In the genomic region with DNA sequence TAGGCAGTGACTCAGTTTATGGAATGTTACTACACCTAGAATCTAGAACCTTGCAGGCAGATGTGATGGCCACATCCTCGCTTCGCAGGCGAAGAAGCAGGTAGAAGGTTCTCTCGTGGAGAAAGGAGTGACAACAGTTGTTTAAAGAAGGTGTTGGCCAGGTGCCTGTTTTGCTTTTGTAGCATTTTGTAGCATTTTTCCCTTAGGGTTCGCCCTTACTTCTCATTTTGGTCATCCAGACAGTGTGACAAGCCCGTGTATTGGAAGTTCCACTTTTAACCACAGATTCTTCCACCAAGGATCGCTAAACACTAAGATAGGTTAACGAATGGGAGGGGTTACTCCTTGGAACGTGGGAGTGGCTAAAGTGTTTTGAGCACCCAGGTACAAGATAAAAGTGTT, we compare ENCODE assay signal across 7 mouse cellular contexts. TPM values are rescaled to one million over a fixed set of nuclear protein-coding genes. Genes with fewer than 3 reads are reported as not detected.
DNase-seq lines count a peak whose midpoint lies in the region; ATAC-seq and TF ChIP-seq lines count a peak whose summit lies in the region.

No protein-coding gene starts in this region.

- TF ChIP-seq CTCF in olfactory bulb, adult 2 months (IDR thresholded peaks at IDR 0.05; ENCODE audit: insufficient read depth, low read depth, low read length), result no peak

- intact Hi-C loops in left cerebral cortex, postnatal 25 days (cut with DNase I), result loop anchor here (2.0 kb wide), 1 partner anchor 16 kb away; no protein-coding TSS in a partner anchor

- WGBS in embryonic facial prominence, embryonic 12.5 days, result 29% methylated on average over 9 of the region's 9 CpGs
- WGBS in limb, embryonic 11.5 days, result 31% methylated on average over 9 of the region's 9 CpGs
- 14% methylated on average over 9 of the region's 9 CpGs for WGBS in olfactory bulb, adult 2 months

- no peaks in the 10 kb centered on the region for H3K27me3 ChIP-seq in megakaryocyte, embryonic 14.5 days (replicated peaks)
- H3K27me3 ChIP-seq in embryonic facial prominence, embryonic 12.5 days, result no peaks in the 10 kb centered on the region
- H3K27me3 ChIP-seq in limb, embryonic 11.5 days (ENCODE audit: control insufficient read depth, insufficient read depth, low read length), result no peaks in the 10 kb centered on the region

- H3K9me3 ChIP-seq in megakaryocyte, embryonic 14.5 days, result no peaks in the 10 kb centered on the region
- no peaks in the 10 kb centered on the region for H3K9me3 ChIP-seq in embryonic facial prominence, embryonic 12.5 days
- H3K9me3 ChIP-seq in limb, embryonic 11.5 days (ENCODE audit: control insufficient read depth, low read length), result no peaks in the 10 kb centered on the region

- H3K4me3 ChIP-seq in megakaryocyte, embryonic 14.5 days (replicated peaks), result peak overlapping the region; percentile 99
- H3K4me3 ChIP-seq in embryonic facial prominence, embryonic 12.5 days, result peak overlapping the region; percentile 88
- peak overlapping the region; percentile 93 for H3K4me3 ChIP-seq in limb, embryonic 11.5 days (ENCODE audit: low read depth, low read length)
- peak overlapping the region; percentile 40 for H3K4me3 ChIP-seq in olfactory bulb, adult 2 months (ENCODE audit: insufficient read depth, low read depth, low read length)

- peak overlapping the region; percentile 74 for H3K4me2 ChIP-seq in embryonic facial prominence, embryonic 12.5 days (replicated peaks)
- peak overlapping the region; percentile 59 for H3K4me2 ChIP-seq in limb, embryonic 11.5 days (ENCODE audit: low read depth, severe bottlenecking)

- H3K9ac ChIP-seq in embryonic facial prominence, embryonic 12.5 days, result peak overlapping the region; percentile 93
- peak overlapping the region; percentile 86; the same call in 1 of the 2 replicates for H3K9ac ChIP-seq in limb, embryonic 11.5 days (ENCODE audit: low read length)

- DNase-seq in limb, embryonic 11.5 days (ENCODE audit: low spot score), result no peak
- DNase-seq in left cerebral cortex, postnatal 25 days (ENCODE audit: low spot score in 2 of 2), result no peak
- DNase-seq in thymus, postnatal 14 days, result no peak

- H3K27ac ChIP-seq in embryonic facial prominence, embryonic 12.5 days, result peak overlapping the region; percentile 98; the same call in 1 of the 2 replicates
- H3K27ac ChIP-seq in limb, embryonic 11.5 days (replicated peaks; ENCODE audit: low read depth, low read length), result no peak overlapping the region
- H3K27ac ChIP-seq in olfactory bulb, adult 2 months (ENCODE audit: insufficient read depth, low read depth, low read length), result no peak overlapping the region

- peaks cover 42% of the 10 kb centered on the region for H3K36me3 ChIP-seq in megakaryocyte, embryonic 14.5 days (replicated peaks; ENCODE audit: low read length)
- H3K36me3 ChIP-seq in embryonic facial prominence, embryonic 12.5 days, result no peaks in the 10 kb centered on the region
- no peaks in the 10 kb centered on the region for H3K36me3 ChIP-seq in limb, embryonic 11.5 days (ENCODE audit: control insufficient read depth, insufficient read depth, low read length)

- TF ChIP-seq POLR2A in olfactory bulb, adult 2 months (IDR thresholded peaks at IDR 0.05; ENCODE audit: insufficient read depth, low read depth, low read length), result no peak

- ATAC-seq in megakaryocyte, adult 5-6 weeks (ENCODE audit: poor library complexity, severe bottlenecking), result no peak
- ATAC-seq in embryonic facial prominence, embryonic 12.5 days (ENCODE audit: insufficient number of reproducible peaks, insufficient read depth, low FRiP score, low TSS enrichment), result no peak
- ATAC-seq in limb, embryonic 11.5 days (ENCODE audit: insufficient number of reproducible peaks, low FRiP score, low TSS enrichment, low read depth), result no peak

- peaks cover 79% of the 10 kb centered on the region for H3K4me1 ChIP-seq in megakaryocyte, embryonic 14.5 days
- H3K4me1 ChIP-seq in embryonic facial prominence, embryonic 12.5 days, result peaks cover 33% of the 10 kb centered on the region
- peaks cover 18% of the 10 kb centered on the region for H3K4me1 ChIP-seq in limb, embryonic 11.5 days (ENCODE audit: control insufficient read depth, insufficient read depth, low read length)
- H3K4me1 ChIP-seq in olfactory bulb, adult 2 months (ENCODE audit: control insufficient read depth, insufficient read depth, low read length), result peaks cover 9% of the 10 kb centered on the region

RNA-seq across cellular contexts. Expression of gene Srebf2, which starts 1.5 kb away (rescaled TPM):
- polyA plus RNA-seq in megakaryocyte, embryonic 14.5 days (2012; ENCODE audit: insufficient read depth, low replicate concordance), result 351 and 1,948 TPM in 2 replicates
- 39.0 and 40.7 TPM in 2 replicates for total RNA-seq in megakaryocyte, adult 5-6 weeks (2015)
- 39.8 and 40.7 TPM in 2 replicates for total RNA-seq in megakaryocyte, adult 5-6 weeks (2017)
- polyA plus RNA-seq in embryonic facial prominence, embryonic 12.5 days (2016; fragmentation: Nextera tagmentation; extraction: Ambion mirVana), result 200 and 202 TPM in 2 replicates
- polyA plus RNA-seq in limb, embryonic 11.5 days (2014; fragmentation: Nextera tagmentation; extraction: Ambion mirVana), result 129 and 138 TPM in 2 replicates
- 282 TPM in 1 of 2 replicates, not detected in the other for polyA plus RNA-seq in olfactory bulb, adult 2 months (2012; ENCODE audit: insufficient read depth, insufficient read length, low replicate concordance, missing spikeins)
- 100 to 1,000 TPM; 179 to 183 TPM for total RNA-seq in left cerebral cortex, postnatal 25 days (2021)

RNA-seq across cellular contexts. Expression of gene Ccdc134, which starts 20.8 kb away (rescaled TPM):
- polyA plus RNA-seq in megakaryocyte, embryonic 14.5 days (2012; ENCODE audit: insufficient read depth, low replicate concordance), result 4.1 and 35.3 TPM in 2 replicates
- total RNA-seq in megakaryocyte, adult 5-6 weeks (2015), result 7.8 and 8.8 TPM in 2 replicates
- total RNA-seq in megakaryocyte, adult 5-6 weeks (2017), result 22.6 and 23.5 TPM in 2 replicates
- polyA plus RNA-seq in embryonic facial prominence, embryonic 12.5 days (2016; fragmentation: Nextera tagmentation; extraction: Ambion mirVana), result 26.2 and 27.0 TPM in 2 replicates
- 22.3 and 24.4 TPM in 2 replicates for polyA plus RNA-seq in limb, embryonic 11.5 days (2014; fragmentation: Nextera tagmentation; extraction: Ambion mirVana)
- not detected in 2 replicates for polyA plus RNA-seq in olfactory bulb, adult 2 months (2012; ENCODE audit: insufficient read depth, insufficient read length, low replicate concordance, missing spikeins)
- total RNA-seq in left cerebral cortex, postnatal 25 days (2021), result 10 to 100 TPM; 13.6 to 13.8 TPM

Comparison
In these comparisons a context has a peak if more than half of its experiments do, and no peak if none do; other contexts are left out.
1. H3K4me3 ChIP-seq: peak in every context shown above with its lines; median percentile 99 in megakaryocyte, embryonic 14.5 days; 93 in limb, embryonic 11.5 days; 88 in embryonic facial prominence, embryonic 12.5 days; 40 in olfactory bulb, adult 2 months.